Mouse (Mus musculus) naive thymus-derived CD4-positive, alpha-beta T cell, adult 2 months (primary cell): ENCODE results near the gene Ercc2.

ENCODE experiments used
- DNase-seq: peaks from one replicate; pipeline ENCODE4 v3.0.0-alpha.2; 2011; ENCODE audit warnings: low read depth

Gene Ercc2

DNA sequence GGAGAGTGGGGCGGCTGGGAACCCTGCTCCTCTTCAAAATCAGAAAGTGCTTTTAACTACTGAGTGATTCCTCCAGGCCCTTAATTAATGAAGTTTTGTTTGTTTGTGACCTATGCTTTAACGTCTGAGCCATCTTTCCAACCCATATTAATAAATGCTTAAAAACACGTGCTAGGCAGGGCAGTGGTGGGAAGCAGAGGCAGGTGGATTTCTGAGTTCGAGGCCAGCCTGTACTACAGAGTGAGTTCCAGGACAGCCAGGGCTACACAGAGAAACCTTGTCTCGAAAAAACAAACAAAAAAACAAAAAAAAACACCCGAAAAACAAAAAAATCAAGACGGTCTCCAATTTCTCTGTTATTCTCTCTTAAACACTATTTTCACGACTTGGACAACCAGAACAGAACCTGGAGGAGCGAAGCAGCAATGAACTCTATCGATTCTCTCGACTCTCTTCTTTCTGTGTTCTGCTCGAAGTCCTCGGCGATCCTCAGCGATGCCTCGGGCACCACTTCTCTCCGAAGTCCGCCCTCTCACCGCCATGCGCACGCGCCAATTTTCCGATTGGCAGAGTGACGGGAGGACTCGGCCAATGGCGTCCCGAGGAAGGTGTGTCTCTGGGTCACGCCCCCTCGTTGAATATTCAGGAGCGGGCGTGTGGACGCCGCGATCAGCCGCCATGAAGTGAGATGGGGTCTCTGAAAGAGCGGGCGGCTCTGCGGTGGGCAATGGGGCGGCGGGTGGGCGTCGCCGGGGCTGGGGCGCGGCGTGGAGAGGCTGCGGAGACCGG, at the start of gene Ercc2:
TSS of gene Ercc2 (plus strand) at position 634 of the 789 bp plus-strand sequence.
- DNase-seq, result peak; percentile 99

GRCm38 (mm10) chr7:19332709-19333352, 49.0 kb upstream of the Ercc2 start:
- peak; percentile 84 for DNase-seq

DNA sequence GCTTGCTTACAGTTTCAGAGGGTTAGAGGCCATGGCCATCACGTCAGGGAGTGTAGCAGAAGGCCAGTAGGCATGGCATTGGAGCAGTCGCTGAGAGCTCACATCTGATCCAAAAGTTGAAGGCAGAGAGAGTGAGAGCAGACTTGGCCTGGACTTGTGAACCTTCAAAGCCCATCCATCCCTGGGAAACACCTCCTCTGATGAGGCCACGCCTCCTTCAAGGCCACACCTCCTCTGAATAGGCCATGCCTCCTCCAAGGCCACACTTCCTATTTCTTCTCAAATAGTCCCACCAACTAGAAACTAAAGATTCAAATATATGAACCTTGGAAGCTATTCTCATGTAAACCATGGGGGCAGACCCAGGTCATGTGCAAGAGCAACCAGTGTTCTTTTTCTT, 46.2 kb upstream of the Ercc2 start:
- no peak for DNase-seq

DNA sequence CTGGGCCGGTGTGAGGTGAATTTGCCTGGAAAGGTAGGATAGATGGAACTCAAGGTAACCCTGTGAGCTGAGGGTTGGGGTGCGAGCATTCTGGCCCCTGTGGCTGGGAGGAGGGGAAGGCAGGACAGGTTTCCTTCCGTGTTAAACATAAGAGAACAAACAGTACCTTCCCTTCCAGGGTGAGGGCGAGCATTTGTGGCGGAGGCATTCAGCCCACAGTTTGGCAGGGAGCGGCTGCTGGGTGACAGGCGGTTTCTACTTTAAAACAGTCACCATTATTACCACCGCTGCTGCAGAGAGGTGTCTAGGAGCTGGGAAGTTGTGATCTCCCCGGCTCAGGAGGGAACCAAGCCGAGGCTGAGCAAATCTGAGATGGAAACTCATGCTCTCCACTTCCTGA, 44.7 kb upstream of the Ercc2 start:
- no peak for DNase-seq

GRCm38 (mm10) chr7:19338060-19338459, 43.8 kb upstream of the Ercc2 start:
- DNase-seq, result no peak

DNA sequence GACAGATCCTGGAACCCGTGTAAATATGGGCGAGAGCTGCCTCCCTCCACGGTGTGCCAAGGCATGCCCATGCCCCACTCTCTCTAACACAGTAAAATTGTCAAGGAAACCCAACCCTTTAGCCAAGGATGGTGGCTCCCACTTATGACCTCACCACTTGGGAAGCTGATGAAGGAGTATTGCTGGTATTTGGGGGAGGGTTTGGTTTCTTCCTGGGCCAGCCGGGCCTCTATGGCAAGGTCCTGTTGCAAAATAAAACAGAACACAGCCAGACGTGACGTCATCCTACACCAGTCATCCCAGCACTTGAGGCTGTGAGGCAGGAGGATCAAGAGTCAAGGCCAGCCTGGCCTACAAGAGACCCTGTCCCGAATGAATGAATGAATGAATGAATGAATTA, 43.2 kb upstream of the Ercc2 start:
- DNase-seq, result no peak

GRCm38 (mm10) chr7:19341250-19341649, 40.6 kb upstream of the Ercc2 start:
- no peak for DNase-seq

DNA sequence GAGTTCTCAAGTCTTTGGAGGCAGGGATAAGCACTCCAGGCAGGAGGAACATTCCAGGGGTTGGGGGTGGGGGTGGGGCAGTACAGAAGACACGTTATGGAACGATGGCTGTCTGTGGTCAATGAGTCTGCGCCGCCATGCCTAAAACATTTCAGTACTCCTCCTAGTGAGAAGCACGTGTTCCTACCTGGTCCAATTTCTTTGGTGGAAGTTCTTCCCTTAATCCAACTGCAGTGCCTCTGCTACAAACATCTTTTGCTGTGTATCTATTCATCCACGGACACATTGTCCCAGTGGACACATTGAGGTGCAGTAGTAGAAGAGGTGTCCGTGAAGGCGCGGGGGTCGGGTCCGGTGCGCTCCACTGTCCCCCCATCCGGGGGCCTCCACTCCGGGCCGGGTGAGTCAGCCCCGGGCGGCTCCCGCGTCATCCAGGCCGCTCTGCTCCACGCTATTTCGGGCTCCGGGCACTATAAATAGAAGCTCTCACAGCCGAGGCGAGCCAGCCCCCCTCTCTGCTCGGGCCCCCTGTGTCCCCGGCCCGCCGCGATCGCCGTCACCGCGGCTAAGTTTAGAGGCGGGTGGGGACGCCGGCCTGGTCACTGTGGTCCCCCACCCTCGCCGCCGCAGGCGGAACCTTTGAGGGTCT, 39.9 kb upstream of the Ercc2 start:
- peak; percentile 31 for DNase-seq

GRCm38 (mm10) chr7:19342481-19343027, 39.3 kb upstream of the Ercc2 start:
- DNase-seq, result peak; percentile 88

GRCm38 (mm10) chr7:19343210-19343808, 38.5 kb upstream of the Ercc2 start:
- peak; percentile 90 for DNase-seq

DNA sequence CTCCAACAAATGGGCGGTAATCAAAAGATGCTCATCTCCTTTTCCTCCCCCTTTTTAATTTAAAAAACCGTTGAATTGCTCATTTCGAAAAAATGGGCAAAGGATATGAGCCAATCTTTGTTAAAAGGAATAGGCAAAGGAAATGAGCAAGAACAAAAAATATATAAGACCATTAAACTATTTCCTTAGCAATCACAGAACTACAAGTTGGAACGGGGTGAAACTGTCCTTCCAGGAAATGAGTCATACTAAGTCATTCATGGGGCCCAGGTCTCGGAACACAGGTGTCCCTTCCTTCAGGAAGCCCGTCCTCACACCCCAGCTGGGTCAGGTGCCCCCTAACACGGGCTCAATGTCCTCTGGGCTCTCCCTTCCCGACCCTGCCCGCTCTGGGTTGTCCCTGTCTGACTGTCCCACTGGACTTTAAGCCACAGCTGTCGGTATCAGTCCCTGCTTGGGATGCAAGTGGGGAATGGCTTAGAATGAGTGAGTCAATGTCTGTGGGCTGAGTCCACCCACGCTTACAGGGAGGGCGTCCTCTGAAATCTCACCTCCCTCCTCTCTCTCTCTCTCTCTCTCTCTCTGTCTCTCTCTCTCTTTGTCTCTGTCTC, 37.5 kb upstream of the Ercc2 start, which contains the start of gene Ercc1:
TSS of gene Ercc1 (plus strand) at position 542 of the 611 bp plus-strand sequence.
- DNase-seq, result no peak

- DNase-seq, result peak; percentile 99
Observed at GRCm38 (mm10) chr7:19344938-19345471, 36.8 kb upstream of the Ercc2 start.

DNA sequence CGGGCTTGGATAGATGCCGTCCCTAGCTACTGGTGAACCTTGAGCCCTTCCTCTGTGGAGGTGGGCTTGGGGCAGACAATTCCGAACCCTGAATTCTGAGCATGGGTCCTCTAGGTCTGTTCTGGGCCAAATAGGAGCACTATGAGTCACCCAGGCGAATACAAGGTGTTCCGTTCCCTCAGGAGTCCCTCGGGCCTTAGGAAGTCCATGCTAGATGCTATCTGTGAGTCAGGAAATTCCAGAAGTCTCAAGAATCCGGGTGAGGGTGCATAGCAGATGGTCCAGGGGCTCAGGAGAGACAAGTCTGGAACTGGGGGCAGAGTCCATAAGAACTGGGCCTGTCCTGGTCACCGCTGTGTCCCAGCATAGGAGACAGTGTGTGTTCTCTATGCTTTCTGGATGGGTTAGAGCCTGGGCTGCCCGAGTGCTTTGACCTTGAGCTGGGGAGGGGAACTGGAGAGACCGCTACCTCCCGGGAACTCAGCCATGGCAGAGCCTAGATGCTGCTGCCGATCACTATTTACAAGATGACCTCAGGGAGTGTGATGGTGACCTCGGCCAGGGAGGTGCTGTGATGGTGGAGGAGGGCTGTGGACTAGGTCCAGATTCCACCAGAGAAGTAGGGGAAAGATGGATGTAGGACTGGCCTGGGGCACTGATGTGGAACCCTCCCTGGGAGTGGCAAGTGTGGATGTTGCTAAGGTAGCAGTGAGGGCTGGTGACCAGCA, 32.5 kb upstream of the Ercc2 start:
- DNase-seq, result no peak

GRCm38 (mm10) chr7:19350221-19350620, 31.6 kb upstream of the Ercc2 start:
- no peak for DNase-seq

- DNase-seq, result no peak
Observed at GRCm38 (mm10) chr7:19354991-19355390, 26.8 kb upstream of the Ercc2 start.

- DNase-seq, result peak; percentile 6
Observed at GRCm38 (mm10) chr7:19356311-19356710, 25.5 kb upstream of the Ercc2 start.

GRCm38 (mm10) chr7:19357381-19358375, 24.1 kb upstream of the Ercc2 start:
- peak; percentile 7 for DNase-seq

- DNase-seq, result peak; percentile 33
Observed at GRCm38 (mm10) chr7:19358634-19359033, 23.2 kb upstream of the Ercc2 start.

- DNase-seq, result peak; percentile 92
Observed at GRCm38 (mm10) chr7:19359299-19359891, 22.4 kb upstream of the Ercc2 start, which contains the start of the genes Cd3eap and Ppp1r13l. Gene Cd3eap (minus strand): TSS chr7:19359483. Gene Ppp1r13l (plus strand): TSS chr7:19359749.
